Mouse (Mus musculus): ENCODE measurements around the gene Srrt.

Gene Srrt

DNA sequence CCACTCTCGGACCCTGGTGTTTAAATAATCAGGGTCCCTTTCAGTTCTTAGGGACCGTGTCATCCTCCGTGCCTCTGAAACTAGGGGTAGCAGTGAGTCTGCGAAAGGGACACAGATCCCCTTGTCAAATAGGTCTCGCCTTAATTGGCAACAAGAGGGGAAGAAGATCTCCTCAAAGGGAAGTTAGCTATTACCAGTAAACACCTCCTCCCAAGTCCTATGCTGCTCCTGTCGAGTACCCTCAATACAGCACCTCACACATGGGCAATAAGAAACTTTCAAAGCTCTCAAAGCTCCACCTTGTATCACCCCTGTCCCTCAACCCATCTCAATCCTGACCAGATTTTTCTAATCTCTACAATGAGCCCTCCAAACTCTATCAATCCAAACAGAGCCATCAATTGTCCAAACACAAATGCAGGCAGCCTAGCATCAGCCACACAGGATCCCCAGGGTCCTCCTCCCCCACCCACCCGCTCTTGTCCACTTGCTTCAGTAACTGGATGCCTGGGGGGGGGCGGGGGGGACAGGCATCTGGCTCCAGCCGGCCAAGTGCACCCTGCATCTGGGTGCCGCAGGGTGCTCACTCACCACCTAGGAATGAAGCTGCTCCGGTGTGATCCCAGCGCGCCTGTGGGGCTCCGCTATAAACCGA, 25.5 kb upstream of the Srrt start:
- Histone ChIP-seq H3K36me3 (ENCODE audit: insufficient read depth, low read length) (peaks cover 15% of the 10 kb centered on the region), H3K4me1 (replicated peaks; ENCODE audit: low read depth, low read length) (peaks cover 49% of the 10 kb centered on the region), H3K4me3 (replicated peaks; ENCODE audit: low read length) (peak overlapping the region; percentile 94), H3K9me3 (ENCODE audit: low read length) (no peaks in the 10 kb centered on the region), H3K27me3 (ENCODE audit: insufficient read depth, low read length) (no peaks in the 10 kb centered on the region)
- TF ChIP-seq NANOG (IDR thresholded peaks at IDR 0.05; ENCODE audit: borderline replicate concordance, low read length) (no peak), CTCF (conservative IDR thresholded peaks at IDR 0.05; ENCODE audit: low read length) (no peak)

DNA sequence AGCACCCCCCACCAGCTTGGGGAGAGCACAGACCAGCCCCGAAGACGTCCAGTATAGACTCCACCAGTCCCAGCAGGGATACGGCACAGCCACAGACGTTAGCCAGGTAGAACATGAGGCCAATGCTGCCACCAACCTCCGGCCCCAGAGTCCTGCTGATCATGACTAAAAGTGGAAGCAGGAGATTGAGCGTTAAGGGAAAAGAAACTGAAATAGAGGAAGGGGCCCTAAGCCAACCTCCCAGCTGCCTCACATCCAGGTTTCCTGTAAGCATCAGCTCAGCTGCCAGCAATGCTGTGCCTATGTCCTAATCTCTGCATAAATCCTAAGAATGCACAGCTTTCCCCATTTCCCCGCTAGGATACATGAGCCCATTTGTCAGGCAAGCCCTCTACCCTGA, 23.4 kb upstream of the Srrt start:
- TF ChIP-seq POU5F1 (IDR thresholded peaks at IDR 0.05; ENCODE audit: borderline replicate concordance, low read length) (no peak), CTCF (conservative IDR thresholded peaks at IDR 0.05; ENCODE audit: low read length) (no peak), NANOG (IDR thresholded peaks at IDR 0.05; ENCODE audit: borderline replicate concordance, low read length) (no peak)
- Histone ChIP-seq H3K4me3 (replicated peaks; ENCODE audit: low read length) (no peak overlapping the region), H3K4me1 (replicated peaks; ENCODE audit: low read depth, low read length) (peaks cover 28% of the 10 kb centered on the region), H3K9me3 (ENCODE audit: low read length) (no peaks in the 10 kb centered on the region), H3K27me3 (ENCODE audit: insufficient read depth, low read length) (no peaks in the 10 kb centered on the region), H3K36me3 (ENCODE audit: insufficient read depth, low read length) (peaks cover 30% of the 10 kb centered on the region)

DNA sequence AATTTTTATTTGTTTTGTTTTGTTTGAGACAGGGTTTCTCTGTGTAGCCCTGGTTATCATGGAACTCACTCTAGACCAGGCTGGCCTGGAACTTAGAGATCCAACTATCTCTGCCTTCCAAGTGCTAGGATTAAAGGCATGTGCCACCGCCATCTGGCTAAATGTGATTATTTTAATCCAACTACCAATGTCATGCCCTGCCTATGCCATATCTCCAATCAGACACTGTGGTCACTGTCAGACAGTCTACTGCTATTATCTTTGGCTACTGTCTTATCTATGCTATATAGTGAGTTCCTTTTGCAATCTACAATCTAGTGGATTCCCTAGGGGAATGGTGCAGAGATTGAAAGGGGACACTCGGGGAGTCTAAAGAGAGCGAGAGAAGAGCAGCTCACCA, 13.5 kb upstream of the Srrt start:
- Histone ChIP-seq H3K36me3 (ENCODE audit: insufficient read depth, low read length) (peaks cover 68% of the 10 kb centered on the region), H3K27me3 (ENCODE audit: insufficient read depth, low read length) (peaks cover 13% of the 10 kb centered on the region), H3K4me1 (replicated peaks; ENCODE audit: low read depth, low read length) (peaks cover 12% of the 10 kb centered on the region), H3K9me3 (ENCODE audit: low read length) (peaks cover 5% of the 10 kb centered on the region; the same call in 1 of the 2 replicates), H3K4me3 (replicated peaks; ENCODE audit: low read length) (no peak overlapping the region)
- no peak for TF ChIP-seq POU5F1 (IDR thresholded peaks at IDR 0.05; ENCODE audit: borderline replicate concordance, low read length)

DNA sequence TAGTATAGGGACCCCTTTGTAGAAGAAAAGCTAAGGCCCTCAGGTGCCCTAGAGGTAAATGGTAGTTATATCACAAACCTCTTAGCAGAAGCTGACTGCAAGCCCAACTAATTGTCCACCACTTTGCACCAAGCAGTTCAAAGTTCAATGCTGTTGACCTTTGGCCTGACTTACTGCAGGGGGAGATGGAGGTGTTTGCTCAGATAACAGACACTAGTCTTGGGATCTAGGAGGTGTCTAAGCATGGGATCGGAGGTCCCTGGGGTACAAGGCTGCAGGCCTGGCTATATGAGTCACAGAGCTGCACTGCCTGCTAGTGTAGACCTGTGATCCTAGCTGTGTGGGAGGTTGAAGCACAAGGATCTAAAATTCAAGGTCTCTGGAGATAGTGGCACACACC, 11.1 kb upstream of the Srrt start:
- peaks cover 5% of the 10 kb centered on the region; the same call in 1 of the 2 replicates for H3K9me3 ChIP-seq (ENCODE audit: low read length)
- peaks cover 34% of the 10 kb centered on the region for H3K4me1 ChIP-seq (replicated peaks; ENCODE audit: low read depth, low read length)
- TF ChIP-seq NANOG (IDR thresholded peaks at IDR 0.05; ENCODE audit: borderline replicate concordance, low read length) (no peak), CTCF (conservative IDR thresholded peaks at IDR 0.05; ENCODE audit: low read length) (no peak), POU5F1 (IDR thresholded peaks at IDR 0.05; ENCODE audit: borderline replicate concordance, low read length) (no peak)
- no peak overlapping the region for H3K4me3 ChIP-seq (replicated peaks; ENCODE audit: low read length)
- peaks cover 23% of the 10 kb centered on the region for H3K27me3 ChIP-seq (ENCODE audit: insufficient read depth, low read length)
- peaks cover 54% of the 10 kb centered on the region for H3K36me3 ChIP-seq (ENCODE audit: insufficient read depth, low read length)

DNA sequence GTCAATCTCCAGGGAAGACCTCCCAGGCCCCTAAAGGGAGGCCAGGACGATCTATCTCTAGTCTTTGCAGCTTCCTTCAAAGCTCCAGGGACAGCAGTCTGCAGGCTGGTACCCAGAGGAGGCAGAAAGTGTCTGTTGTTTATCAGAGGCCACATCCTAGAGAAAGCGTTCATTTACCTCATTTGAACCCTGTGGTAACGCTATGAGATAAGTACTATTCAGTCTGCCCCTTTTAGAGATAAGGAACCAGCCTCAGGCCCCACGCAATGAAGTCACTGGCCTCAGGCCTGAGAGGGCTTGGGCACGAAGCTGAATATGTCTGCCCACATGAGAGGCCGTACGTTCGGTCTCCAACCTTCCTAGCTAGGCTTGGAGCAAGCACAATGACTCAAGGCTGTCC, 9.9 kb upstream of the Srrt start:
- Histone ChIP-seq H3K27me3 (ENCODE audit: insufficient read depth, low read length) (peaks cover 23% of the 10 kb centered on the region), H3K9me3 (ENCODE audit: low read length) (peaks cover 5% of the 10 kb centered on the region; the same call in 1 of the 2 replicates), H3K4me3 (replicated peaks; ENCODE audit: low read length) (no peak overlapping the region), H3K36me3 (ENCODE audit: insufficient read depth, low read length) (peaks cover 49% of the 10 kb centered on the region), H3K4me1 (replicated peaks; ENCODE audit: low read depth, low read length) (peaks cover 37% of the 10 kb centered on the region)
- no peak for TF ChIP-seq NANOG (IDR thresholded peaks at IDR 0.05; ENCODE audit: borderline replicate concordance, low read length)
- TF ChIP-seq POU5F1 (IDR thresholded peaks at IDR 0.05; ENCODE audit: borderline replicate concordance, low read length), result no peak
- TF ChIP-seq CTCF (conservative IDR thresholded peaks at IDR 0.05; ENCODE audit: low read length), result no peak

DNA sequence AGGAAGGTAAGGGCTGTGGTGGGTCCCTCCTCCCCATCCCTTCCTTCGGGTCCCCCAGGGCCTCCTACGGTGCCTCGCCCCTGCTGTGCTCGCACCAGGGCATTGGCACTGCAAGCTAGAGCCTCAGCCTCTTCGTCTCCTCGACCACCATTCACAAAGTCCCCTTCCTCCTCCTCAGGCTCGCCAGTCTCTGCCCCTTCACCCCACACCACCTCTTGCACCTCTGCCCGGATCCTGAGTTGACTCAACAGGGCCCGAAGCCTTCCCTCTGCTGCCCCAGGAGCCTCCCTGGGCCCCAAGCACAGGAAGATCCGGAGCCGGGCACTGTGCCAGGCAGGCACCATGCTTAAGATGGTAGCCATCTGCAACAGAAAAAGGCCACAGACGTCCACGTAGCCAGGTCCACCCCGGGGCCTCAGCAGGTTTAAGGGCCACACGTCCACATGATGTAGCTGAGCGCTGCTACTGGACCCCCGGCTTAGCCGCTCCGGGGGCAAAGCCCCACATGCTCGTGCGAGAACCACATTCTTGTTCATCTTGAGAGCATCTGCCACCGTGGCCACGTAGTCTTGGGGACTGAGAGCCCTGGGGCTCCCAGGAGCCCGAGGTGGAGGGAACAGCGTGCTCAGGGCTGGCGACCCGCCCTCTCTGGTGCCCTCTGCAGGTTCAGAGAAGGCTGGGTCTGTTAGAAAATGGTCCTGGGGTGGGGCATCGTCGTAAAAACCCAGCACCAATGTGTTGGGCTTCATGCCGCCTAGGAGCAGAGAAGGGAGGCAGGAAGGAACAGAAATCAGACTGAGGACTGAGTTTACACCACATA, 7.8 kb upstream of the Srrt start:
- peak overlapping the region; percentile 82 for H3K4me3 ChIP-seq (replicated peaks; ENCODE audit: low read length)
- peaks cover 46% of the 10 kb centered on the region for H3K4me1 ChIP-seq (replicated peaks; ENCODE audit: low read depth, low read length)
- H3K9me3 ChIP-seq (ENCODE audit: low read length), result peaks cover 5% of the 10 kb centered on the region; the same call in 1 of the 2 replicates
- peaks cover 56% of the 10 kb centered on the region for H3K36me3 ChIP-seq (ENCODE audit: insufficient read depth, low read length)
- peaks cover 23% of the 10 kb centered on the region for H3K27me3 ChIP-seq (ENCODE audit: insufficient read depth, low read length)
- TF ChIP-seq CTCF (conservative IDR thresholded peaks at IDR 0.05; ENCODE audit: low read length), result peak; percentile 46
- no peak for TF ChIP-seq POU5F1 (IDR thresholded peaks at IDR 0.05; ENCODE audit: borderline replicate concordance, low read length)

DNA sequence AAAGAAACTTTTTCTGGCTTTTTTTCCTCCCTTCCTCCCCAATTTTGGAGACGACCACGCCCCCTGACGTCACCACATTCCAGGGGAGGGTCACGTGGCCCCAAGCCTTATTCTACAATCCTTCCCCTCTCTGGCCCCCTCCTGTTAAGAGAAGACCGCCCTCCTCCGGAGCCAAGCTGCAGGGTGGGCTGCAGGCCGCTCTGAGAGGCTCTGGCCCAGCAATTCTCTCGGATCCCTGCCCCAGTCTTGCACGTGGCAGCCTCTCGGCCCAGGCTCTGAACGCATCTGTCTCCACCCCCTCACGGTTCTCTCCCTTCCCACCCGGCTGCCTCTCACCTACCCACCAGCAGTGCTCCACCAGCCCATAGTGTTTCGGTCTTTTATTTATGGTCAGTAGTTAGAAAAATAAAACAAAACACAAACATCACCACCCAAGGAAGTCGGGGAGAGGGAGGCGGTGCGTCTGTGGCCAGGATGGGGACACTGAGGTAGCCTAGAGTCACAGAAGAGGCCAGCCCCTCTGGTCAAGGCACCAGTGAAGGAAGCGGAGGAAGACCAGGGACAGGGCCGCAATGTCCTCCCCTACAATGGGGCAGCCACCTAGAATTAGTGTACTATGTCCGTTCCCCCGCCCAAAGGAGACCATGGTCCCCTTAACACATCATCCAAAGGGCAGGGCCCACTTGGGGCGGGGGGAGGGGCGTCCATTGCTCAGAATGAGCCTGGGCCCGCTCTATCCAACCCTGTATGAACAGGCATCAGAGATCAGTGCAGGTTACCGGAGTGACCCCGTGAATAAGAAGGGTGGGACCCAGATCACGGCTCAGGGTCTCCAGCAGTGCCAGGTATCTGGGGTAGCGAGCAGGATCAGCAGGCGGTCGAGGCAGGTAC, 7.0 kb upstream of the Srrt start, which contains the start of gene Trip6:
TSS of gene Trip6 (minus strand) at position 212 of the 891 bp plus-strand sequence.
- H3K4me1 ChIP-seq (replicated peaks; ENCODE audit: low read depth, low read length), result peaks cover 50% of the 10 kb centered on the region
- peaks cover 57% of the 10 kb centered on the region for H3K36me3 ChIP-seq (ENCODE audit: insufficient read depth, low read length)
- peaks cover 4% of the 10 kb centered on the region; the same call in 1 of the 2 replicates for H3K9me3 ChIP-seq (ENCODE audit: low read length)
- peaks cover 23% of the 10 kb centered on the region for H3K27me3 ChIP-seq (ENCODE audit: insufficient read depth, low read length)
- peak within 1 kb of the TSS; percentile 82 for H3K4me3 ChIP-seq (replicated peaks; ENCODE audit: low read length)
- TF ChIP-seq POU5F1 (IDR thresholded peaks at IDR 0.05; ENCODE audit: borderline replicate concordance, low read length) (no peak), NANOG (IDR thresholded peaks at IDR 0.05; ENCODE audit: borderline replicate concordance, low read length) (no peak), CTCF (conservative IDR thresholded peaks at IDR 0.05; ENCODE audit: low read length) (no peak)

Data from E14TG2a.4 (cell line).